Mouse (Mus musculus) heart, postnatal 10 days (tissue): Measurements from ENCODE around the gene Acer2. TPM values are rescaled to one million over a fixed set of nuclear protein-coding genes. Genes with fewer than 3 reads are reported as not detected.
A peak's percentile ranks its signal among the peaks of the same experiment; 100 is the strongest.
"Not testable (repeated sequence)": the region's sequence is repeated elsewhere in the genome, so short reads cannot be mapped to it uniquely, and the experiment has no call there.

ENCODE experiments used
- DNase-seq, 2 experiments: peaks; one replicate each; pipeline ENCODE4 v3.0.0; 2021
- intact Hi-C: fragments of 180-260 bp; cut with DNase I; formaldehyde crosslinking; loops from one replicate; pipeline ENCODE4 v1.15.1; 2025
- total RNA-seq, 2 experiments: library from RNA; stranded (reverse); gene quantifications; 2 replicates each; pipeline ENCODE4 v1.2.3; 2021

The Acer2 gene
- total RNA-seq: 10 to 100 TPM; 14.1 to 23.5 TPM

DNA sequence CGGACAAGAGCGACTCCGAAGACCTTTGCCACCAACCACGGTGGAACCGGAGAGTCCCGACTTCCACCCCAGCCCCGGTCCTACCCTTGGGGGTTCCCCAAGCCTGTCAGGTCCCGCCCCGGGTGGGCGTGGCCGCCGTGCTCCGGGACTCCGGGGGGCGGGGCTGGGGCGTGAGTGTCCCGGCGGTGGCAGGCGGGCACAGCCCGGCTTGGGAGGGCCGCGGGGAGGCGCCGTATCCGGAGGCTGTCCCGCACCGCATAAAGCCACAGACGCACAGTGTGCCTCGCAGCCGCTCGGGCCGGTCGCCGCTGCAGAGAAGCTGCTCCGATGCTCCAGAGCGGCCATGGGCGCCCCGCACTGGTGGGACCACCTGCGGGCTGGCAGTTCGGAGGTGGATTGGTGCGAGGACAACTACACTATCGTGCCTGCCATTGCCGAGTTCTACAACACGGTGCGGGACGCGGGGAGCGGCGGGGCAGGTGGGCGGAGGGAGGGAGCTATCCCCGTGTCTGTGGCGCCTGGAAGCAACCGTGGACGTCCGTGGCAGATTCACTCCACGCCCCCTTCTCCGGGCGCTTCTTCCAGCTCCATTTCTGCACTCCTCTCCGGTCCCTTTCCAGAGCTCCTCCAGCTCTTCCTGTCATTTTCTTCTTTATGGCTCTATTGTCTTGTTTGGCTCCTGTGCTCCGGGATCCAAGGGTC lies at the start of gene Acer2:
TSS of gene Acer2 (plus strand) at position 251 of the 702 bp plus-strand sequence.
- intact Hi-C loops: loop anchor here (1.0 to 2.0 kb wide), 2 partner anchors 17 to 51 kb away; partner anchors contain the start of gene Rps6

DNA sequence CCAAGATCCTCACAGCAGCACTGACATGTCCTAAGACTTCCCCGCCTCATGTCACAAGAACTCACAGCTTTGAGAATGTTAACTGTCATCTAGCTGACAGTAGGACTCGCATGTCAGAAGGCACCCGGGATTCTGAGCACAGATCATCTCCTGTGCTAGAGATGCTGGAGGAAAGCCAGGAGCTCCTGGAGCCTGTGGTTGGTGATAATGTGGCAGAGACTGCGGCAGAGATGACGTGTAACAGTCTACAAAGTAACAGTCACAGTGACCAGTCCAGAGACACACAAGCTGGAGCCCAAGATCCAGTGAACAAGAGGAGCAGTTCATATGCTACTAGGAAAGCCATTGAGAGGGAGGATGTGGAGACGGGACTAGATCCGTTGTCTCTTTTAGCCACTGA lies 49.1 kb upstream of the Acer2 start:
- intact Hi-C loops: loop anchor here (5.0 kb wide), 1 partner anchor 102 kb away; no protein-coding TSS in a partner anchor
- peak in 1 of 2 experiments; percentile 2 for DNase-seq

More for the DNA sequence above, at the start of gene Acer2:
- peak; percentile 92 to 94 for DNase-seq

DNA sequence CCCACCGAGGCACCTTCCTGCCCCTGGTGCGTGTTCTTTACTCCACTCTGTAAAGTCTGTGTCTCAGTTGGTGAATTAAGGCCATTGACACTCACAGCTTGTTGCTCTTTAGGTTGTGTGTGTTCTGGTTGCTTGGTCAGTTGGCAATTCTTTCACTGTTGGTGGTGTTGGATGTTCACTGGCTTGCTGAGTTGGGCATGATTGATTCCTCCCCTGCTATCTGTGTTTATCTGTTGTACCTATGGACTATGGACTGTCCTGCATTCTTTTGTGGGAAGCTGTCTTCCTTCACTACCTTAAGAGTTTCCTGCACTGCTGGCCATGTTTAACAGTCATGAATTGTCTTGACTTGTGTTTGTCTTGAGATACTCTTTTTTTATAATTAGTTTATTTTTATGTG lies 42.3 kb upstream of the Acer2 start:
- intact Hi-C loops: no loop called here
- no peak for DNase-seq

DNA sequence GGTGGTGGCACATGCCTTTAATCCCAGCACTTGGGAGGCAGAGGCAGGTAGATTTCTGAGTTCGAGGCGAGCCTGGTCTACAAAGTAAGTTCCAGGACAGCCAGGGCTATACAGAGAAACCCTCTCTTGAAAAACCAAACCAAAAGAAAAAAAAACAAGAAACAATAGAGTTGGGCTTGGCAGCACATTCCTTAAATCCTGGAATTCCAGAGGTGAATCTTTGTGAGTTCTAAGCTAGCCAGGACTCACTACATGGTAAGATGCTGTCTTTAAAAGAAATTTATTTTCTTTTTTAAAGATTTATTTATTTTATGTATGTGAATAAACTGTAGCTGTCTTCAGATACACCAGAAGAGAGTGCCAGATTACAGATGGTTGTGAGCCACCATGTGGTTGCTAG lies 33.1 kb upstream of the Acer2 start:
- DNase-seq, intact Hi-C loops: not testable (repeated sequence)

DNA sequence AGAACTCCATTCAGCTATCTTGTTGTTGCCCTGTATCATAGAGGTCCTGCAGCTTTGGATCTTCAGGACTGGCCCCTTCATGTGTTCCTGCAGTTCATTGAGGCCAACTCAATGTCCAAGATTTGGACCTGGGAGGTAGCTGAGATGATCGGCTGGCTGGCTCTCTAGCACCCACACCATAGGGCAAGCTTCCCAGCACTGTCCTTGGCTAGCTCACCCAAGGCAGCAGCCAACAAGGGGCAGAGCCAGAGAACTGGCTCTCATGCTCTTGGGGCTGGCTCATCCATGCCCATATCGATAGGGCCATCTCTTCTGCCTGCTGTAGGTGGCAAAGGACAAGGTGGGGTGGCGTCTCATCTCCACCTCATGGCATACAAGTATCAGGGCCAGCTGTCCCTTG lies 28.8 kb upstream of the Acer2 start:
- intact Hi-C loops: no loop called here
- peak in 1 of 2 experiments; percentile 13 for DNase-seq

DNA sequence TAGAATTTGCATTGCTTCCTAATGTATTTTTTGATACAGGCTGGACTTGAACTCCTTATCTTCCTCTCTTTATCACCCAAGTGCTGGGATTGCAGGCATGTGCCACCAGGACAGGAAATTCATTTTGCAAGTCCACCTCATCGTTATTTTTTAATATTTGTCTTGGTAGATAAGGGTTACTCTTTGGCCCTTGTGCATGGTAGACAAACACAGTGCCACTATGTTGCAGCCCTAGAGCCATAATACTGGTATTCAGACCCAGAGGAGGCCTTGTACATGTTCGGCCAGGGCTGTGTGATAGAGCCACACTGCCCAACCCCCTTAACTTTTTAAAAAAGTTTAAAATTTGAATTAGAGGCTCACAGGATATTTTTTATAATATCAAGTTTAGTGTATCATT lies 26.9 kb upstream of the Acer2 start:
- intact Hi-C loops: no loop called here
- DNase-seq: no peak

DNA sequence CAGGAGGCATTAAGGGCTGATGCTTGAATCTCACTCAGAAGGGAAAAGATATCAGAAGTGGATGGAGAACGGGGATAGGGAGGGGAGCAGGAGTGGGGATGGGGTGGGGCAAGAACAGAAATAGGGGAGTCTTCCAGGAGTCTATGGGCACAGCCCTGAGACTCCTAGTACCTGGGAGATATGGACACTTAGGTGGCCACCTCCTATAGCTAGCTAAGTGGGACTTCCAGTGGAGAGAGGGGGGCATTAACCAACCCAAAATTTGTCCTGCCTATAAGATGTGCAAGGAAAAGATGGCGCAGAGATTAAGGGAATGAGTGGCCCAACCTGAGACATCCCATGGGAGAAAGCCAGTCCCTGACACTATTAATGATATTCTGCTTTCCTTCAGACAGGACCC lies 22.9 kb upstream of the Acer2 start:
- DNase-seq: no peak
- intact Hi-C loops: loop anchor here (10.0 kb wide), 1 partner anchor 277 kb away; the partner anchor contains the start of gene Rraga

DNA sequence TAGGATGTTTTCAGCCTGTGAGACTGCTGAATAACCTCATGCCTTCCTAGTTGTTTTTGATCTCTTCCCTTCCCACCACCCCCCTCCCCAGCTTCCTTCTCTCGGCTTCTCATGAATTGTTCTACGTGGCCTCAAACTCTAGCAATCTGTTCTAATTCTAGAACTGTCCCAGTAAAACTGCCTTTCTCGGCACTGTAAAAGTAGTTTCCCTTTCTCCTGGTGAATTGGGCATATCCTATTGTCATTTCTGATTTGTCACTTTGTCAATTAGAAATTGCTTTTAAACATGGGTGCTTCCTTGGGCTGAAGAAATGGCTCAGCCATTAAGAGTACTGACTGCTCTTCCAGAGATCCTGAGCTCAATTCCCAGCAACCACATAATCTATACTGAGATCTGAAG lies 22.2 kb upstream of the Acer2 start:
- no peak for DNase-seq
- intact Hi-C loops: loop anchor here (10.0 kb wide), 1 partner anchor 277 kb away; the partner anchor contains the start of gene Rraga

DNA sequence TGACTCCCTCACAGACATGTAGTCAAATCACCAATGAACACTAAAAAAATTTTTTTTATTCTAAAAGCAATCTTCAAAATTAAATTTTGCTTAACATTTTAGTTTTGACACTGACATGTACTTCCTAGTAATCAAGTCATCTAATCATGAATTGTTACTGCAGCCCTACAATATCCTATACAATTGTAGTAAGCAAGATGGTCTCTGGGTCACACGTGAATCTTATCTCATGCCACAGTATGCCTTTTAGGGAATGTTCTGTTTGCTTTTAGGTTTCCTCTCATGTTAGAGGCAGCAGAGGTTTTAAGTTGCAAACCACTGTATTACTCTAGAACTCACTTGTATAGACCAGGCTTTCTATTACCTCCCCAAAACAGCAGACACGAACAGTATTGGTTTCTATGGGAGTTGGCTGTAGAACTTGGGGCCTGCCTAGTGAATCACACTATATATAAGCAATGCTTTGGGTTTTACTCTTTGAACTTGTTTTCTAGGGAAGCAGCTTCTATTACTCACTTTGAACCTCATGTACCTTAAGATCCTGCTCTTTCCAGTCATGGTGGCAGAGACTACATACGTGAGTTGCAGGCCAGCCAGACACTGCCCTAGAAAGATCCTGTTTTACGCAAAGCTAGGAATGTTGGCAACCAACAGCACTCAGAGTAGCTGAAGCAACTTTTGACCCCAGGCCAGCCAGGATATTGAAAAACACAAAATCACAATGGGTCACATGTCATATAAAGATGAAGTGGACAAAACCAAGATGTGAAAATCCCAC lies 21.2 kb upstream of the Acer2 start:
- DNase-seq: no peak
- intact Hi-C loops: loop anchor here (10.0 kb wide), 1 partner anchor 278 kb away; the partner anchor contains the start of gene Rraga

DNA sequence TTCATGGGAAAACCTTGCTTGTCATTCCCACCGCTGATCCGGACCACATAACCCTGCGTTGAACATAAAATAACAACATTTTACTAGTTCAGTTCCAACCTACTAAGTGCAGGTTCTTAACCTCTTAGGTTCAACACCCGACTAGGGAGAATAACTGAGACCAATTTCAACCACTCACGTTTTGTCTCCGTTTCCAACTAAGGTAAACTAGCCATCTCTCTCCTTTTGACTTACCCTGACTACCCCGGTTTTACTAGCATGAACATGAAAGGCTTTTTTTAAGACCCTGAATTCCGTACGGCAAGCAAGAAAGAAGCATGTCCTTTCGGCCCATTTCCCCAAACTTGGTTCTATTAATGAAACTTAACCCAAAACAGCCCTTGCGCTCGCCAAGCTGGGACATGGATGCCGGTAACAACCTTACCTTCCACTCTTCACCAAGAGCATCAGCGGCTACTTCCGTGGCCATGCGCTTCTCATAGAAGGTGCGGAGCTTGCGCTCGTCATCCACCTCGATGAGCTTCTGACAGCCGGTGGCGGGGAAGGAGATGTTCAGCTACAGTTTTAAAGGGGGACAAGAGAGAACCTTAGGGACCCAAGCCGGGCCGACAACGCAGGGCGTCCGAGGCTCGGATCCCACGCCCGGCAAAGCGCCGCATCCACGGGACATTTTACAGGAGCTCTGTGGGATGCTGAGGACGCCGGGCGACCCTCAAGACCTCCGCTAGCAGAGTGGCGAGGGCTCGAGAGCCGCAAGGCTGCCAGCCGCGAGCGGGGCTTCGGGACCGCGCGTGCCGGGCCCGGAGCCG lies 17.7 kb upstream of the Acer2 start:
- intact Hi-C loops: loop anchor here (1.0 to 10.0 kb wide), 2 partner anchors 18 to 282 kb away; partner anchors contain the start of genes Acer2 and Rraga
- no peak for DNase-seq

DNA sequence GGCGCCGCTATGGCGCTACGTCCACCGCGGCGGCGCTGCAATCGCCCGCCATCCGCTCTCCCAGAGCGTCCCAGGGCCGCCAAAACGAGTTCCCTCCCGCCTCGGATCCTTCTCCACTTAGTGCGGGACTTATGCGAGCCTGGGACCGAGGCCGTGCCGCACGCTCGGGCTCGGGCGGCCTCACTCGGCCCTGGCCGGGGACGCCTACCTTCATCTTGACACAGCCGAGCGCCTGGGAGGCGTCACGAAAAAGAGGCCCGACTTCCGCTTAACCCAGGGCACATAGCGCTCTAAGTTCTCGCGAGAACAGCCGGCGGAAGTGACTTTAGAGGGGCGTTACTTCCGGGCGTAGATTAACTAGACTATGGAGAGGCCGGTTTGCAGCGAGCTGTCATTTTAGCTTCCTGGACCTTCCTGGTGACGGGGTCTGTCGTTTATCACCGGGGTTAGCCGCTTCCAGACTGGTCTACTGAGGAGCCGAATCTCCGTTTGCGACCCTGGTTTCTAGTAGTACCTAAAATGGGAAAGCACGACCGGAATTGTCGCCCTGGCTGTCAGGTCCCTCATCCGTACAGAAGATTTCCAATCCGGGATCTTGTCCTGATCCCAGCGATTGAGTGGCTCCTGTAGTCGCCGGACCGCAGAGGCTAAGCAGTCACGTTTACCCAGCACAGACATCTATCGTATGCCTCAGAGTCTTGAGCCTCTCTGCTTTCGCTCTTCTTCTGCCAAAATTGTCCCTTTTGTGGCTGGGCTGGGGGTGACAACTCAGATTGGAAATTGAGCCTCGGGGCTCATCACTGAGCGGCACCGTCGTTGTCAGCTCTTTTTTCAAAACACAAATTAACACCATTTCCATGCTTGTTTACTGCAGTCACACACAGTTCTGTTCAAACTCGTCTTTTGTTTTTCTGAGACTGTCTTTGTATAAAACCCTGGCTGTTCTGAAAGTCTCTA lies 16.8 kb upstream of the Acer2 start, which contains the start of gene Rps6:
TSS of gene Rps6 (minus strand) at position 300 of the 957 bp plus-strand sequence.
- intact Hi-C loops: loop anchor here (1.0 to 10.0 kb wide), 2 partner anchors 17 to 283 kb away; partner anchors contain the start of genes Acer2 and Rraga

DNA sequence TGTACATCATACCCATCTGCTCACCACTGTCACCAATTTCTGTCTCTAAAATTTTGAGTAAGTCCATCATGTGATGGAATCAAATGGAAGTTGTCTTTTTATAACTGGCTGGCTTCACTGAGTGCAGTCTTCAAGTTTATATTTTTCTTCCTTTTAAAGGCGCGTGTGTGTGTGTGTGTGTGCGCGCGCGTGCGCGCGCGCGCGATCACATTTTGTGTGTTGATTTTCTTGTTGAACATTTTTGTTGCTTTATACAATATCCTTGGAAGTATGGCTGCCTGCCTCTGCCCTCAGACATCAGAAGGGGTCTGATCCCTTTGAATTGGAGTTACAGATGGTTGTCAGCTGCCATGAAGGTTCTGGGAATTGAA lies 16.1 kb upstream of the Acer2 start:
- peak in 1 of 2 experiments; percentile 20 for DNase-seq
- intact Hi-C loops: loop anchor here (10.0 kb wide), 1 partner anchor 283 kb away; the partner anchor contains the start of gene Rraga

More for the DNA sequence above, 16.8 kb upstream of the Acer2 start, which contains the start of gene Rps6:
- DNase-seq: peak; percentile 97

DNA sequence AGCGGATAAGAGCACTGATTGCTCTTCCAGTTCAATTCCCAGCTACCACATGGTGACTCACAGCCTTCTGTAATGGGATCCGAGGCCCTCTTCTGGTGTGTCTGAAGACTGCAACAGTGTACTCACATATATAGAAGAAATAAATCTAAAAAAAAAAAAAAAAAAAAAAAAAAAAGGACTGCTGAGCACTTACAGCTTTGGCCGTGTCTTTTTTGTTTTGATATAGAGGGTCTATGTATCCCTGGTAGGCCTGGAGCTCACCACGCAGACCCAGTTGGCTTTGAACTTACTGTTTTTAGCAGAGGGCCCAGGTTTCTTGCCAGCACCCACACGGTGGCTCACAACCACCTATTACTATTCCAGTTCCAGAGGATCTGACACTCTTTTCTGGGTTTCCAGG lies 10.1 kb upstream of the Acer2 start:
- no peak for DNase-seq
- intact Hi-C loops: no loop called here

DNA sequence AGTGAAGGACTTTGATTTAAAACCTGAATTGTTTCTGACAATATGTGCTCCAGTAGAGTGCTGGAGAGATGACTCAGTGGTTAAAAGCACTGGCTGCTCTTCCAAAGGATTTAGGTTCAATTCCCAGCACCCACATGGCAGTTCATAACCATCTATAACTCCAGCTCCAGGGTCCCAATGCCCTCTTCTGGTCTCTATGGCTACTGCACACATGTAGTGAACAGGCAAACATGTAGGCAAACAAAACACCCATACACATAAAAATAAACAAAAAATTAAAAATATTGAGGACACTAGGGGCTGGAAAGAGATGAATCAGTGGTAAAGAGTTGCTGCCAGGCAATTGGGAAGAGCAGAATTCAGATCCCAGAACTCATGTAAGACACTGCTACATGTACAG lies 2.2 kb upstream of the Acer2 start:
- no peak for DNase-seq

DNA sequence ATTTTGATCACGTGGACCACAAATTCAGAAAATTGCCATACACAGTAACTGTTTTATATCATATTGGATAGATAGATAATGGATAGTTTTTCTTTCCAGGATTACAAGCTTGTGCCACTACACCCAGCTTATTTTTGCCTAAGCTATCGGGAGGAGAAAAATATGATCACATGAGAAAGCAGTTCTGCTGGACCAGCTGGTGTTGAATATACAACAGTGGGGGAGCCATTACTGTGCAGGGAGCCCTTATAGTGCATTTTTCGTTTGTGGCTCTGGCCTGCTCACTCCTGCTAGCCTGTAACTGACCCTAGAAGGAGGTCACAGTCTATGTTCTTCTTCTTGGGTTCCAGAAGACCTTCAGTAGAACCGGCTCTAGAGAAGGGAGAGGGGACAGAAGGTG lies 1.1 kb upstream of the Acer2 start:
- no peak for DNase-seq
- intact Hi-C loops: no loop called here

More for the DNA sequence above, 2.2 kb upstream of the Acer2 start:
- intact Hi-C loops: no loop called here

DNA sequence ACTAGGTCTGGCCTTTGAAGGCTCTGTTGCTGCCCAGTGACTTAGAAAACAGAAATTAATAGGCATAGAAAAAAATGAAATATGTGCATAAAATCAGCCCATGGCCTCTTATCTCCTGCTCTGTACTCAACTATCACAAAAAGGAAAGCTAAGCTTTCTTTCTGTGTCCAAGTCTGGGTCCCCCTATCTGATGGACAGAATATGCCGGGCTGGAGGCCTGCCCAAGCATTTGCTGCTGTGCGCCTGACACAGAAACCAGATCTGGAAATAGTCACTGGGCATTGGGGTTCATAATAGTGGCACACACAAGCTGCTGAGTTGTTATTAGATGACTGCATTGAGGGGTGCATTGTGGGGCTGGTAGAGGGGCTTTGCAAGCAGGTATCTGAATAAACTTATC lies 5.3 kb downstream of the Acer2 start:
- intact Hi-C loops: no loop called here
- DNase-seq: peak; percentile 36 to 50

DNA sequence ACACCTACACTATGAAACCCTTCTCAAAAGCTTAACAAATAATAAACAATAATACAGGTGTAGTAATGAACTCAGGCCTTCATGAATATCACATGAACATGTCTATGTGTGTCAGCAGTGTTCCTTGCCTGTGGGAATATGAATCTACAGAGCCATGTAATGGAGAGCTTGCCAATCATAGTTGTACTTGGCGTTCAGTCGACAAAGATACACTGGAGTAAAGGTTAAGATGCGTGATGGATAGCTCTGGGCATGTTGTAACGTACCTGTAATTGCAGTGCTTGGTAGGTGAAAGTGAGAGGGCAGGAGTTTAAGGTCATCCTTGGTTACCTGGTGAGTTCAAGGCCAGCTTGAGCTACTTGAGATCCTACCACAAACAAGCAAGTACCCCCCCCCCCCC lies 7.0 kb downstream of the Acer2 start:
- intact Hi-C loops: no loop called here
- DNase-seq: no peak

DNA sequence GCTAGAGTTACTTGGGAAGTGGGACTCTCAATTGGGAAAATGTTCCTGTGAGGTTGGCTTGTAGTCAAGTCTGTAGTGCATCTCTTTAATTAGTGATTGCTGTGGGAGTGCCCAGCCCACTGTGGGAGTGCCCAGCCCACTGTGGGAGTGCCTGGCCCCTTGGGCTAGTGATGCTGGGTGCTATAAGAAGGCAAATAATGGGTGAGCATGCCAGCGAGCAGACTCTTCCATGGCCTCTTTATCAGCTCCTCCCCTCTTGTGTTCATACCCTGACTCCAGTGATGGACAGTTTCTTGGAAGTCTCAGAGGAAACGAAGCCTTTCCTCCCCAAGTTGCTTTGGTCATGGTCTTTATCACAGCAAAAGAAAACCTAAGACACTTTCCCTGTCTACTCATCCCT lies 8.2 kb downstream of the Acer2 start:
- intact Hi-C loops: no loop called here
- no peak for DNase-seq

DNA sequence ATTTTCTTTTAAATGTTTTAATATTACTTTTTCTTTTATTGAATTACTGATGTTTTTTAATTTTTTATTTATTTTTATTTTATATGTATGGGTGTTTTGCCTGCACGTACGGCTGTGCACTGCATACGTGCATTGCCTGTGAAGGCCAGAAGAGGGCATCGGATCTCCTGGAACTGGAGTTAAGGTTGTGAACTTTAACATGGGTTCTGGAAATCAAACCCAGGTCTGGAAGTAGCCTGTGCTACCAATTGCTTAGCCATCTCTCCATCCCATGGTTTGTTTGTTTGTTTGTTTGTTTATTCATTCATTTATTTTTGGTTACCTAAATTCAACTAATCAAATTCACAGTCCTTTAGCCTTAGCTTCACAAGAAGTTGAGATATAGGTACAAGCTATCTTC lies 10.7 kb downstream of the Acer2 start:
- peak; percentile 50 to 63 for DNase-seq
- intact Hi-C loops: loop anchor here (2.0 kb wide), 1 partner anchor 40 kb away; no protein-coding TSS in a partner anchor
